Mouse (Mus musculus) limb, embryonic 10.5 days (tissue): ENCODE results near the gene Cyb561d2. TPM values are rescaled to one million over a fixed set of nuclear protein-coding genes. Genes with fewer than 3 reads are reported as not detected.

Experiments used
- DNase-seq: peaks from one replicate; pipeline ENCODE4 v3.0.0-alpha.2; 2017; ENCODE audit warnings: low spot score
- H3K27ac ChIP-seq: fragments of 300-500 bp; sonication (generic); 2 replicates; pipeline ENCODE4 v1.5.1; 2016; ENCODE audit warnings: mild to moderate bottlenecking
- H3K27me3 ChIP-seq: fragments of 300-500 bp; sonication (generic); 2 replicates; pipeline ENCODE4 v1.6.1; 2016; ENCODE audit warnings: low read depth, mild to moderate bottlenecking; ENCODE audit not compliant: poor library complexity, severe bottlenecking
- H3K36me3 ChIP-seq: fragments of 300-500 bp; sonication (generic); 2 replicates; pipeline ENCODE4 v1.6.1; 2016; ENCODE audit warnings: mild to moderate bottlenecking, moderate library complexity
- H3K4me1 ChIP-seq: fragments of 300-500 bp; sonication (generic); 2 replicates; pipeline ENCODE4 v1.6.1; 2016
- H3K4me3 ChIP-seq: fragments of 300-500 bp; sonication (generic); 2 replicates; pipeline ENCODE4 v1.5.1; 2016; ENCODE audit warnings: mild to moderate bottlenecking, moderate library complexity
- H3K9me3 ChIP-seq: fragments of 300-500 bp; sonication (generic); replicated peaks from 2 replicates; pipeline ENCODE4 v1.6.1; 2016; ENCODE audit warnings: mild to moderate bottlenecking
- WGBS: fragments of 180-500 bp; shearing (Covaris S2); methylation state at CpG from one replicate; pipeline ENCODE4 v1.1.7; 2016; 5-methylcytosine and 5-hydroxymethylcytosine counted together
- polyA plus RNA-seq: library from polyadenylated mRNA; unstranded; fragments of >200 nt; fragmentation: Nextera tagmentation; extraction: Ambion mirVana; gene quantifications from 2 replicates; pipeline ENCODE4 v1.2.1, GENCODE M21; 2016

The Cyb561d2 gene
- polyA plus RNA-seq, 1 experiment from 2014 or later, result 13.2 TPM

- H3K36me3 ChIP-seq, result no peaks in the 10 kb centered on the region
- H3K4me3 ChIP-seq, result no peak overlapping the region
- 86% methylated on average over 3 of the region's 3 CpGs for WGBS
- no peak overlapping the region for H3K27ac ChIP-seq
- H3K9me3 ChIP-seq, result no peaks in the 10 kb centered on the region
- H3K27me3 ChIP-seq, result peaks cover 38% of the 10 kb centered on the region; the same call in 1 of the 2 replicates
- DNase-seq, result no peak
- peaks cover 4% of the 10 kb centered on the region; the same call in 1 of the 2 replicates for H3K4me1 ChIP-seq
Measured at GRCm38 (mm10) chr9:107496359-107496758, 45.6 kb downstream of the Cyb561d2 start.

- Histone ChIP-seq H3K4me1 (peaks cover 4% of the 10 kb centered on the region; the same call in 1 of the 2 replicates), H3K4me3 (no peak overlapping the region), H3K9me3 (no peaks in the 10 kb centered on the region), H3K36me3 (no peaks in the 10 kb centered on the region), H3K27me3 (peaks cover 47% of the 10 kb centered on the region; the same call in 1 of the 2 replicates), H3K27ac (no peak overlapping the region)
- DNase-seq, result no peak
- WGBS, result 80% methylated on average over 12 of the region's 12 CpGs
Measured at GRCm38 (mm10) chr9:107494238-107494637, 47.8 kb downstream of the Cyb561d2 start.

- no peak overlapping the region for H3K27ac ChIP-seq
- DNase-seq, result no peak
- no peaks in the 10 kb centered on the region for H3K36me3 ChIP-seq
- 49% methylated on average over 1 of the region's 1 CpGs for WGBS
- H3K9me3 ChIP-seq, result no peaks in the 10 kb centered on the region
- H3K4me3 ChIP-seq, result no peak overlapping the region
- H3K27me3 ChIP-seq, result peaks cover 51% of the 10 kb centered on the region; the same call in 1 of the 2 replicates
- peaks cover 4% of the 10 kb centered on the region; the same call in 1 of the 2 replicates for H3K4me1 ChIP-seq
Measured at GRCm38 (mm10) chr9:107493511-107493910, 48.5 kb downstream of the Cyb561d2 start.

GRCm38 (mm10) chr9:107490625-107491024, 51.4 kb downstream of the Cyb561d2 start:
- Histone ChIP-seq H3K27ac (no peak overlapping the region), H3K27me3 (peaks cover 45% of the 10 kb centered on the region; the same call in 1 of the 2 replicates), H3K9me3 (no peaks in the 10 kb centered on the region), H3K4me1 (peaks cover 4% of the 10 kb centered on the region; the same call in 1 of the 2 replicates), H3K4me3 (no peak overlapping the region), H3K36me3 (no peaks in the 10 kb centered on the region)
- DNase-seq, result no peak
- 73% methylated on average over 6 of the region's 6 CpGs for WGBS

- no peaks in the 10 kb centered on the region for H3K9me3 ChIP-seq
- H3K27me3 ChIP-seq, result peaks cover 48% of the 10 kb centered on the region; the same call in 1 of the 2 replicates
- no peak for DNase-seq
- 74% methylated on average over 8 of the region's 8 CpGs for WGBS
- H3K36me3 ChIP-seq, result no peaks in the 10 kb centered on the region
- H3K27ac ChIP-seq, result no peak overlapping the region
- H3K4me1 ChIP-seq, result peaks cover 4% of the 10 kb centered on the region; the same call in 1 of the 2 replicates
- no peak overlapping the region for H3K4me3 ChIP-seq
Measured at GRCm38 (mm10) chr9:107490146-107490545, 51.8 kb downstream of the Cyb561d2 start.

Other genes starting within 250 kb of the Cyb561d2 start
- 4.3 and 5.1 TPM in 2 replicates for gene Cish, start 246.2 kb downstream of the Cyb561d2 start, polyA plus RNA-seq
- 10.3 and 12.2 TPM in 2 replicates for gene Hemk1, start 203.8 kb downstream of the Cyb561d2 start, polyA plus RNA-seq
- 0.72 and 0.74 TPM in 2 replicates for gene 6430571L13Rik, start 201.6 kb downstream of the Cyb561d2 start, polyA plus RNA-seq
- gene Cacna2d2, start 142.6 kb downstream of the Cyb561d2 start, polyA plus RNA-seq, result 0.20 and 0.34 TPM in 2 replicates
- 41.3 and 43.5 TPM in 2 replicates for gene Tmem115, start 8.2 kb downstream of the Cyb561d2 start, polyA plus RNA-seq
- 34.0 and 37.3 TPM in 2 replicates for gene Nprl2, start within 50 bp of the Cyb561d2 start, polyA plus RNA-seq
- 0.25 and 0.33 TPM in 2 replicates for gene Zmynd10, start 5.1 kb upstream of the Cyb561d2 start, polyA plus RNA-seq
- 55.3 and 57.4 TPM in 2 replicates for gene Rassf1, start 9.4 kb upstream of the Cyb561d2 start, polyA plus RNA-seq
- gene Tusc2, start 21.1 kb upstream of the Cyb561d2 start, polyA plus RNA-seq, result 60.4 and 62.5 TPM in 2 replicates
- gene Hyal2, start 25.8 kb upstream of the Cyb561d2 start, polyA plus RNA-seq, result 160 and 168 TPM in 2 replicates
- gene Hyal1, start 34.7 kb upstream of the Cyb561d2 start, polyA plus RNA-seq, result 7.9 and 10.2 TPM in 2 replicates
- 20.1 and 22.5 TPM in 2 replicates for gene Naa80, start 36.7 kb upstream of the Cyb561d2 start, polyA plus RNA-seq
- gene Hyal3, start 38.6 kb upstream of the Cyb561d2 start, polyA plus RNA-seq, result 0.56 and 0.82 TPM in 2 replicates
- 55.0 and 69.4 TPM in 2 replicates for gene Ifrd2, start 45.4 kb upstream of the Cyb561d2 start, polyA plus RNA-seq
- gene Sema3b, start 67.0 kb upstream of the Cyb561d2 start, polyA plus RNA-seq, result 2.2 and 3.6 TPM in 2 replicates
- gene Gnai2, start 93.2 kb upstream of the Cyb561d2 start, polyA plus RNA-seq, result 355 and 403 TPM in 2 replicates
- 3.9 and 4.3 TPM in 2 replicates for gene Slc38a3, start 127.3 kb upstream of the Cyb561d2 start, polyA plus RNA-seq
- gene Gnat1, start 137.5 kb upstream of the Cyb561d2 start, polyA plus RNA-seq, result 2.6 and 3.3 TPM in 2 replicates
- gene Sema3f, start 168.3 kb upstream of the Cyb561d2 start, polyA plus RNA-seq, result 31.7 and 33.6 TPM in 2 replicates
- 164 and 214 TPM in 2 replicates for gene Rbm5, start 228.8 kb upstream of the Cyb561d2 start, polyA plus RNA-seq